Mouse (Mus musculus) heart, adult 18-20 months (tissue): ENCODE measurements around the gene Edem1. TPM values are rescaled to one million over a fixed set of nuclear protein-coding genes. Genes with fewer than 3 reads are reported as not detected.

Source experiments
- DNase-seq, 2 experiments: peaks; one replicate each; pipeline ENCODE4 v3.0.0; 2021 to 2022; ENCODE audit warnings: mixed read lengths in 1 of 2
- long read RNA-seq, 2 experiments: library from polyadenylated mRNA; stranded (forward); transcript quantifications; one replicate each; pipeline ENCODE4 v2.0.0; 2021
- total RNA-seq, 2 experiments: library from RNA; stranded (reverse); gene quantifications; 2 replicates each; pipeline ENCODE4 v1.2.3; 2021

Gene Edem1
- 10 to 100 TPM; 11.7 to 18.7 TPM for total RNA-seq
- long read RNA-seq, experiment 1, full-length matches to known transcripts: 7 of 8 reads
- long read RNA-seq, experiment 1, partial matches to known transcripts: 0 of 8 reads
- long read RNA-seq, experiment 1, other reads (novel, unspliced or antisense): 1 of 8 reads
- long read RNA-seq, experiment 2, full-length matches to known transcripts: 4 of 5 reads
- long read RNA-seq, experiment 2, partial matches to known transcripts: 1 of 5 reads
- long read RNA-seq, experiment 2, other reads (novel, unspliced or antisense): 0 of 5 reads

- peak; percentile 99 for DNase-seq
Observed at GRCm38 (mm10) chr6:108828234-108828868, at the start of gene Edem1. TSS of gene Edem1 (plus strand) at chr6:108828641.

- DNase-seq: peak in 1 of 2 experiments; percentile 48
Observed at GRCm38 (mm10) chr6:108781865-108782264, 46.6 kb upstream of the Edem1 start.

- DNase-seq: peak; percentile 96 to 99
Observed at GRCm38 (mm10) chr6:108782526-108783183, 45.8 kb upstream of the Edem1 start, which contains the start of gene Arl8b. TSS of gene Arl8b (plus strand) at chr6:108783099.

- DNase-seq: peak; percentile 33 to 60
Observed at GRCm38 (mm10) chr6:108783184-108783881, 45.1 kb upstream of the Edem1 start.

- no peak for DNase-seq
Observed at GRCm38 (mm10) chr6:108784056-108784455, 44.4 kb upstream of the Edem1 start.

GRCm38 (mm10) chr6:108784796-108785195, 43.6 kb upstream of the Edem1 start:
- DNase-seq: no peak

- DNase-seq: no peak
Observed at GRCm38 (mm10) chr6:108785551-108785950, 42.9 kb upstream of the Edem1 start.

GRCm38 (mm10) chr6:108791498-108791897, 36.9 kb upstream of the Edem1 start:
- no peak for DNase-seq

- DNase-seq: no peak
Observed at GRCm38 (mm10) chr6:108795912-108796311, 32.5 kb upstream of the Edem1 start.

GRCm38 (mm10) chr6:108796706-108797105, 31.7 kb upstream of the Edem1 start:
- peak; percentile 49 to 53 for DNase-seq

GRCm38 (mm10) chr6:108805194-108805593, 23.2 kb upstream of the Edem1 start:
- DNase-seq: peak in 1 of 2 experiments; percentile 7

- DNase-seq: no peak
Observed at GRCm38 (mm10) chr6:108805871-108806270, 22.6 kb upstream of the Edem1 start.

- DNase-seq: no peak
Observed at GRCm38 (mm10) chr6:108807446-108807845, 21.0 kb upstream of the Edem1 start.

- no peak for DNase-seq
Observed at GRCm38 (mm10) chr6:108808786-108809185, 19.7 kb upstream of the Edem1 start.

GRCm38 (mm10) chr6:108810237-108810636, 18.2 kb upstream of the Edem1 start:
- no peak for DNase-seq

- no peak for DNase-seq
Observed at GRCm38 (mm10) chr6:108812134-108812533, 16.3 kb upstream of the Edem1 start.

GRCm38 (mm10) chr6:108817510-108817909, 10.9 kb upstream of the Edem1 start:
- DNase-seq: no peak

- DNase-seq: peak; percentile 19 to 29
Observed at GRCm38 (mm10) chr6:108824816-108825545, 3.5 kb upstream of the Edem1 start.

- peak in 1 of 2 experiments; percentile 19 for DNase-seq
Observed at GRCm38 (mm10) chr6:108826070-108826469, 2.4 kb upstream of the Edem1 start.

- no peak for DNase-seq
Observed at GRCm38 (mm10) chr6:108827336-108827920, 1.0 kb upstream of the Edem1 start.

GRCm38 (mm10) chr6:108828872-108829271, 431 bp downstream of the Edem1 start:
- DNase-seq: peak in 1 of 2 experiments; percentile 45
